Mouse (Mus musculus) erythroblast, embryonic 14.5 days (primary cell): ENCODE data around the gene Heatr5b.

Experiments
- GATA1 ChIP-seq: IDR thresholded peaks from 2 replicates; pipeline ENCODE4 v1.6.1; 2012; ENCODE audit warnings: low read length, inconsistent platforms, mixed read lengths
- TAL1 ChIP-seq: IDR thresholded peaks from 3 replicates; pipeline ENCODE4 v1.6.1; 2012; ENCODE audit warnings: low read length, inconsistent platforms, mixed read lengths

DNA sequence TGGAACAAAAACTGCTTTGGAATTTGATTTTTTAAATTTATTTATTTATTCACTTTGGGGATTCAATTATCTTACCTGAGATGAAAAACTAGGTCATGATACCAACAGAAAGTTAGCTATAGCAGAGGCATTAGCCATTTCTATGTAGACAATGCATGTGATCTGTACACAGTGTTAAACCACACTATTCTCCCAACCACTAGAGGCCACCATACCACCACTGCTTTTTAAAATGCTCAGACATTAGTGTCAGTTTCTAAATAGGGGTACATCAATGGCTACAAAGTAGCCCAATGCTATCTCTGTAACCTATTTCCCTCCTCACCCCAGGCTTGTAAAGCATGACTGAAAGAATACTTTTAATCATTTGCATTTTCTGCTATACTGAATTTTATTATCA, 26.1 kb downstream of the Heatr5b start:
- TF ChIP-seq TAL1 (no peak), GATA1 (no peak)
